Comparison of ENCODE assay signal across 8 mouse cellular contexts in the genomic region with DNA sequence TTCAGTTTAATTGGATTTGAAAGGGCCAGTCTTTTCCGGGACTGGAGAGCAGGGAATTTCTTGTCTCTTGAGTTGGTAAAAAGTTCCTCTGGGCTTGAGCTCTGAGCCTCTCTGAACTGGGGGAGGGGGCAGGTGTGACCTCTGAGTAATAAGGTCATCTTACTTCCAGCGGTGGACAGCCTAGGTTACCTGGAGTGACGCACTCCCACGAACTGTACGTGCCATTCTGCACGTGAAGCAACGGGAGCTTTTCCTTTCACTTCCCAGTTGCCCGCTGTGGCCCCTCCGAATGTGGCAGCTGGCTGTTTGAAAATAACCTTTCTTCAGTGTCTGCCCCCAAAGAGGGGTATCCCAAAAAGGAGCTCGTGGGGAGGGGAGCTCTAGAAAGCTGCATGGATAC. TPM values are rescaled to one million over a fixed set of nuclear protein-coding genes. Genes with fewer than 3 reads are reported as not detected.
DNase-seq lines count a peak whose midpoint lies in the region; ATAC-seq and TF ChIP-seq lines count a peak whose summit lies in the region.

No protein-coding gene starts in this region.

- H3K9ac ChIP-seq in kidney, postnatal 0 days (ENCODE audit: low read depth, low read length): no peak overlapping the region
- no peak overlapping the region for H3K9ac ChIP-seq in neural tube, embryonic 15.5 days (replicated peaks)

- no peak for DNase-seq in kidney, postnatal 0 days (ENCODE audit: low spot score)
- no peak for DNase-seq in kidney, adult 9 months
- DNase-seq in embryo, embryonic 9.5 days (ENCODE audit: extremely low spot score): peak; percentile 21
- no peak for DNase-seq in limb, embryonic 10.5 days (ENCODE audit: low spot score)
- no peak for DNase-seq in gastrocnemius, postnatal 10 days
- DNase-seq in layer of hippocampus, adult 11-12 months (ENCODE audit: low spot score): no peak
- DNase-seq in adrenal gland, adult 2 months: no peak

- 0 out of 2 replicates have a peak overlapping the region, but pooled peaks have one; percentile 7 for H3K4me3 ChIP-seq in kidney, postnatal 0 days (replicated peaks; ENCODE audit: low read depth, low read length)
- H3K4me3 ChIP-seq in limb, embryonic 10.5 days: peak overlapping the region; percentile 25; the same call in 1 of the 2 replicates
- 0 out of 2 replicates have a peak overlapping the region, but pooled peaks have one; percentile 8 for H3K4me3 ChIP-seq in neural tube, embryonic 15.5 days (replicated peaks)

- 4% methylated on average over 10 of the region's 10 CpGs for WGBS in kidney, postnatal 0 days
- WGBS in limb, embryonic 10.5 days: 2% methylated on average over 10 of the region's 10 CpGs
- under 1% methylated on average over 10 of the region's 10 CpGs for WGBS in neural tube, embryonic 15.5 days

- no peak for TF ChIP-seq CTCF in kidney, postnatal 0 days (IDR thresholded peaks at IDR 0.05; ENCODE audit: low read depth)

- peaks cover 10% of the 10 kb centered on the region; the same call in 1 of the 2 replicates for H3K4me1 ChIP-seq in kidney, postnatal 0 days (replicated peaks; ENCODE audit: insufficient read depth, low read length)
- peaks cover 31% of the 10 kb centered on the region for H3K4me1 ChIP-seq in limb, embryonic 10.5 days
- H3K4me1 ChIP-seq in neural tube, embryonic 15.5 days: peaks cover 26% of the 10 kb centered on the region

- H3K36me3 ChIP-seq in kidney, postnatal 0 days (ENCODE audit: insufficient read depth, low read length): no peaks in the 10 kb centered on the region
- no peaks in the 10 kb centered on the region for H3K36me3 ChIP-seq in limb, embryonic 10.5 days
- no peaks in the 10 kb centered on the region for H3K36me3 ChIP-seq in neural tube, embryonic 15.5 days

- no peak for ATAC-seq in kidney, postnatal 0 days (replicated peaks; ENCODE audit: low FRiP score, low read depth)
- ATAC-seq in neural tube, embryonic 15.5 days (ENCODE audit: low FRiP score): no peak

- H3K27ac ChIP-seq in kidney, postnatal 0 days: no peak overlapping the region
- H3K27ac ChIP-seq in limb, embryonic 10.5 days: no peak overlapping the region
- H3K27ac ChIP-seq in neural tube, embryonic 15.5 days (replicated peaks): no peak overlapping the region

- no peaks in the 10 kb centered on the region for H3K9me3 ChIP-seq in kidney, postnatal 0 days (replicated peaks; ENCODE audit: low read length)
- no peaks in the 10 kb centered on the region for H3K9me3 ChIP-seq in limb, embryonic 10.5 days (replicated peaks)
- no peaks in the 10 kb centered on the region for H3K9me3 ChIP-seq in neural tube, embryonic 15.5 days (replicated peaks)

- H3K27me3 ChIP-seq in kidney, postnatal 0 days (ENCODE audit: insufficient read depth, low read length): peaks cover 4% of the 10 kb centered on the region; the same call in 1 of the 2 replicates
- peaks cover 72% of the 10 kb centered on the region for H3K27me3 ChIP-seq in limb, embryonic 10.5 days (ENCODE audit: low read depth, poor library complexity, severe bottlenecking)
- H3K27me3 ChIP-seq in neural tube, embryonic 15.5 days (replicated peaks): peaks cover 45% of the 10 kb centered on the region

- peak overlapping the region; percentile 47 for H3K4me2 ChIP-seq in kidney, postnatal 0 days (ENCODE audit: low read length)
- H3K4me2 ChIP-seq in neural tube, embryonic 15.5 days: peak overlapping the region; percentile 31; the same call in 1 of the 2 replicates

RNA-seq across cellular contexts. Expression of gene Upp1, which starts 1.8 kb away (rescaled TPM):
- 18.7 and 22.2 TPM in 2 replicates for polyA plus RNA-seq in kidney, postnatal 0 days (2015; fragmentation: Nextera tagmentation; extraction: Ambion mirVana)
- 5.0 and 5.2 TPM in 2 replicates for polyA plus RNA-seq in limb, embryonic 10.5 days (2016; fragmentation: Nextera tagmentation; extraction: Ambion mirVana)
- polyA plus RNA-seq in neural tube, embryonic 15.5 days (2015; fragmentation: Nextera tagmentation; extraction: Ambion mirVana): 8.0 and 10.2 TPM in 2 replicates
- total RNA-seq in gastrocnemius, postnatal 10 days (2021): 1 to 10 TPM; 1.4 to 2.6 TPM
- total RNA-seq in adrenal gland, adult 2 months (2021): 1 to 10 TPM; 7.5 to 8.6 TPM
- 7.0 and 7.3 TPM in 2 replicates for polyA plus RNA-seq in adrenal gland, adult 2 months (2012; rRNA removed)
